Mouse (Mus musculus) MEL (cell line): ENCODE results near the gene Mrpl27.

Experiments
- E2F4 ChIP-seq: IDR thresholded peaks from 2 replicates; pipeline ENCODE4 v1.6.1; 2011; ENCODE audit warnings: low read depth, low read length, improper control_type of control experiment, borderline replicate concordance
- ETS1 ChIP-seq: IDR thresholded peaks from 2 replicates; pipeline ENCODE4 v1.6.1; 2012; ENCODE audit warnings: low read depth, mild to moderate bottlenecking, inconsistent platforms, low read length, improper control_type of control experiment, moderate library complexity
- GATA1 ChIP-seq: IDR thresholded peaks from 2 replicates; pipeline ENCODE4 v1.6.1; 2011; ENCODE audit warnings: low read depth, low read length, improper control_type of control experiment
- MAX ChIP-seq: IDR thresholded peaks from 2 replicates; pipeline ENCODE4 v1.6.1; 2011; ENCODE audit warnings: low read length, improper control_type of control experiment
- POLR2A ChIP-seq, 2 experiments: IDR thresholded peaks; 2 replicates each; pipeline ENCODE4 v1.6.1; 2011 to 2012; ENCODE audit warnings: low read length in 2 of 2, mild to moderate bottlenecking in 2 of 2, control low read depth in 1 of 2, improper control_type of control experiment in 1 of 2, low read depth in 1 of 2, moderate library complexity in 1 of 2; ENCODE audit not compliant: control insufficient read depth in 1 of 2, insufficient read depth in 1 of 2, poor library complexity in 1 of 2
- POLR2AphosphoS2 ChIP-seq: IDR thresholded peaks from 2 replicates; pipeline ENCODE4 v1.6.1; 2011; ENCODE audit warnings: low read length, improper control_type of control experiment
- TAL1 ChIP-seq: IDR thresholded peaks from 2 replicates; pipeline ENCODE4 v1.6.1; 2012; ENCODE audit warnings: mild to moderate bottlenecking, inconsistent platforms, low read length, moderate library complexity, mixed read lengths
- USF1 ChIP-seq: IDR thresholded peaks from 2 replicates; pipeline ENCODE4 v1.6.1; 2014; ENCODE audit warnings: low read depth, mild to moderate bottlenecking, inconsistent platforms, low read length, improper control_type of control experiment, moderate library complexity
- ZC3H11A ChIP-seq: IDR thresholded peaks from 2 replicates; pipeline ENCODE4 v1.6.1; 2012; ENCODE audit warnings: low read depth, mild to moderate bottlenecking, inconsistent platforms, low read length, improper control_type of control experiment
- ZNF384 ChIP-seq: IDR thresholded peaks from 2 replicates; pipeline ENCODE4 v1.6.1; 2012; ENCODE audit warnings: low read depth, mild to moderate bottlenecking, inconsistent platforms, low read length, improper control_type of control experiment

- TF ChIP-seq TAL1, result no peak
- TF ChIP-seq E2F4, result no peak
- no peak for TF ChIP-seq MAX
- TF ChIP-seq POLR2A (IDR thresholded peaks at IDR 0.05; ENCODE audit: control insufficient read depth in 1 of 2, insufficient read depth in 1 of 2, low read depth in 1 of 2, low read length in 2 of 2, poor library complexity in 1 of 2), result no peak
- TF ChIP-seq GATA1, result no peak
- TF ChIP-seq ETS1, result no peak
- no peak for TF ChIP-seq USF1
- TF ChIP-seq ZNF384, result no peak
- no peak for TF ChIP-seq POLR2AphosphoS2
- no peak for TF ChIP-seq ZC3H11A
Measured at GRCm38 (mm10) chr11:94675446-94675845, 21.9 kb downstream of the Mrpl27 start.
